Mouse (Mus musculus) liver, postnatal 0 days (tissue): ENCODE data around the gene Defb45.

Experiments used
- CTCF ChIP-seq: sonication (generic); IDR thresholded peaks from 2 replicates; pipeline ENCODE4 v1.5.1; 2016; ENCODE audit warnings: antibody characterized with exemption, low read depth
- EP300 ChIP-seq: IDR thresholded peaks from 2 replicates; pipeline ENCODE4 v1.6.1; 2016; ENCODE audit warnings: antibody characterized with exemption, low read depth, mild to moderate bottlenecking

GRCm38 (mm10) chr2:152580612-152581011 is 18.6 kb downstream of the Defb45 start:
- no peak for TF ChIP-seq CTCF
- TF ChIP-seq EP300: no peak
